Mouse (Mus musculus) myocyte (in vitro differentiated cells): ENCODE measurements around the gene Epha4. TPM values are rescaled to one million over a fixed set of nuclear protein-coding genes. Genes with fewer than 3 reads are reported as not detected.

Experiments used
- H3K27me3 ChIP-seq: one replicate; pipeline ENCODE4 v1.6.1; 2011; ENCODE audit not compliant: control insufficient read depth, insufficient read depth, insufficient read length
- H3K36me3 ChIP-seq: one replicate; pipeline ENCODE4 v1.6.1; 2011; ENCODE audit not compliant: control insufficient read depth, insufficient read depth
- H3K4me2 ChIP-seq: one replicate; pipeline ENCODE4 v1.6.1; 2011; ENCODE audit warnings: low read depth, control low read depth
- H3K4me3 ChIP-seq: one replicate; pipeline ENCODE4 v1.5.1; 2011; ENCODE audit warnings: mild to moderate bottlenecking, control low read depth, moderate library complexity
- H3K79me2 ChIP-seq: one replicate; pipeline ENCODE4 v1.6.1; 2011; ENCODE audit not compliant: control insufficient read depth, insufficient read depth
- H3ac ChIP-seq: one replicate; pipeline ENCODE4 v1.6.1; 2011; ENCODE audit not compliant: control insufficient read depth, insufficient read length
- CEBPB ChIP-seq: IDR thresholded peaks from 2 replicates; pipeline ENCODE4 v1.6.1; 2011; ENCODE audit warnings: mild to moderate bottlenecking, moderate library complexity; ENCODE audit not compliant: poor library complexity, insufficient read depth, severe bottlenecking
- E2F4 ChIP-seq: IDR thresholded peaks from one replicate; pipeline ENCODE4 v1.6.1; 2011; ENCODE audit warnings: mild to moderate bottlenecking, control low read depth, moderate library complexity; ENCODE audit not compliant: insufficient read depth
- MAX ChIP-seq: IDR thresholded peaks from one replicate; pipeline ENCODE4 v1.6.1; 2011; ENCODE audit warnings: low read depth, mild to moderate bottlenecking, control low read depth
- MYOD1 ChIP-seq, 3 experiments: IDR thresholded peaks; one replicate each; pipeline ENCODE4 v1.6.1; 2011; ENCODE audit warnings: control low read depth in 2 of 3, low read depth in 2 of 3, mild to moderate bottlenecking in 2 of 3, moderate library complexity in 1 of 3; ENCODE audit not compliant: insufficient read length in 2 of 3, control insufficient read depth in 1 of 3
- MYOG ChIP-seq, 3 experiments: IDR thresholded peaks; one replicate each; pipeline ENCODE4 v1.6.1; 2011; ENCODE audit warnings: control low read depth in 2 of 3, low read depth in 2 of 3, mild to moderate bottlenecking in 2 of 3; ENCODE audit not compliant: insufficient read length in 2 of 3, control insufficient read depth in 1 of 3, insufficient read depth in 1 of 3
- POLR2A ChIP-seq: IDR thresholded peaks from one replicate; pipeline ENCODE4 v1.6.1; 2011; ENCODE audit warnings: low read depth, mild to moderate bottlenecking, control low read depth, moderate library complexity; ENCODE audit not compliant: insufficient read length
- POLR2AphosphoS2 ChIP-seq: IDR thresholded peaks from one replicate; pipeline ENCODE4 v1.6.1; 2011; ENCODE audit warnings: low read depth, control low read depth; ENCODE audit not compliant: insufficient read length
- REST ChIP-seq: IDR thresholded peaks from one replicate; pipeline ENCODE4 v1.6.1; 2011; ENCODE audit warnings: mild to moderate bottlenecking, control low read depth, moderate library complexity; ENCODE audit not compliant: insufficient read depth, insufficient read length
- SRF ChIP-seq: IDR thresholded peaks from one replicate; pipeline ENCODE4 v1.6.1; 2011; ENCODE audit warnings: low read depth; ENCODE audit not compliant: control insufficient read depth, insufficient read length
- TCF12 ChIP-seq: IDR thresholded peaks from one replicate; pipeline ENCODE4 v1.6.1; 2011; ENCODE audit warnings: mild to moderate bottlenecking, control low read depth; ENCODE audit not compliant: poor library complexity, insufficient read depth, severe bottlenecking
- TCF3 ChIP-seq: IDR thresholded peaks from one replicate; pipeline ENCODE4 v1.6.1; 2011; ENCODE audit warnings: low read depth, control low read depth; ENCODE audit not compliant: insufficient read length
- USF1 ChIP-seq: IDR thresholded peaks from one replicate; pipeline ENCODE4 v1.6.1; 2011; ENCODE audit warnings: low read depth, mild to moderate bottlenecking, control low read depth, moderate library complexity
- polyA plus RNA-seq: library from polyadenylated mRNA; unstranded; fragments of >200 nt; fragmentation: generic; extraction: Trizol; gene quantifications from one replicate; pipeline ENCODE4 v1.2.1, GENCODE M21; 2012; ENCODE audit warnings: missing spikeins

Epha4 gene
- polyA plus RNA-seq, 1 experiment = 0.29 TPM

GRCm38 (mm10) chr1:77438639-77439038 is 76.2 kb downstream of the Epha4 start:
- H3K79me2 ChIP-seq = no peaks in the 10 kb centered on the region
- H3K4me3 ChIP-seq = no peak overlapping the region
- no peaks in the 10 kb centered on the region for H3K27me3 ChIP-seq
- no peaks in the 10 kb centered on the region for H3K36me3 ChIP-seq
- TF ChIP-seq TCF3 (no peak), POLR2AphosphoS2 (no peak), SRF (no peak), MYOD1 (IDR thresholded peaks at IDR 0.05; ENCODE audit: control insufficient read depth in 1 of 3, insufficient read length in 2 of 3, low read depth in 2 of 3) (no peak), E2F4 (no peak), CEBPB (no peak), MAX (no peak), MYOG (IDR thresholded peaks at IDR 0.05; ENCODE audit: control insufficient read depth in 1 of 3, insufficient read depth in 1 of 3, insufficient read length in 2 of 3, low read depth in 2 of 3) (no peak), USF1 (no peak)
- no peak overlapping the region for H3K4me2 ChIP-seq
- no peak overlapping the region for H3ac ChIP-seq

- H3K4me2 ChIP-seq = no peak overlapping the region
- H3K36me3 ChIP-seq = no peaks in the 10 kb centered on the region
- TF ChIP-seq POLR2A (no peak), SRF (no peak), E2F4 (no peak), MYOD1 (IDR thresholded peaks at IDR 0.05; ENCODE audit: control insufficient read depth in 1 of 3, insufficient read length in 2 of 3, low read depth in 2 of 3) (no peak), CEBPB (no peak), REST (no peak), MAX (no peak), MYOG (IDR thresholded peaks at IDR 0.05; ENCODE audit: control insufficient read depth in 1 of 3, insufficient read depth in 1 of 3, insufficient read length in 2 of 3, low read depth in 2 of 3) (no peak), TCF3 (no peak), USF1 (no peak), TCF12 (no peak), POLR2AphosphoS2 (no peak)
- H3K27me3 ChIP-seq = no peaks in the 10 kb centered on the region
- no peak overlapping the region for H3ac ChIP-seq
- no peak overlapping the region for H3K4me3 ChIP-seq
- H3K79me2 ChIP-seq = no peaks in the 10 kb centered on the region
Observed at GRCm38 (mm10) chr1:77437881-77438610, 76.8 kb downstream of the Epha4 start.

GRCm38 (mm10) chr1:77435045-77435444 is 79.8 kb downstream of the Epha4 start:
- H3K4me2 ChIP-seq = no peak overlapping the region
- no peak overlapping the region for H3ac ChIP-seq
- H3K79me2 ChIP-seq = no peaks in the 10 kb centered on the region
- no peaks in the 10 kb centered on the region for H3K27me3 ChIP-seq
- TF ChIP-seq TCF3 = no peak
- no peak for TF ChIP-seq REST
- TF ChIP-seq POLR2A = no peak
- no peak for TF ChIP-seq MYOD1 (IDR thresholded peaks at IDR 0.05; ENCODE audit: control insufficient read depth in 1 of 3, insufficient read length in 2 of 3, low read depth in 2 of 3)
- no peak for TF ChIP-seq CEBPB
- no peak overlapping the region for H3K4me3 ChIP-seq
- no peaks in the 10 kb centered on the region for H3K36me3 ChIP-seq

GRCm38 (mm10) chr1:77433148-77433547 is 81.7 kb downstream of the Epha4 start:
- Histone ChIP-seq H3K36me3 (no peaks in the 10 kb centered on the region), H3K4me2 (no peak overlapping the region), H3K27me3 (no peaks in the 10 kb centered on the region), H3K4me3 (no peak overlapping the region), H3K79me2 (no peaks in the 10 kb centered on the region), H3ac (no peak overlapping the region)
- TF ChIP-seq SRF (no peak), MYOD1 (IDR thresholded peaks at IDR 0.05; ENCODE audit: control insufficient read depth in 1 of 3, insufficient read length in 2 of 3, low read depth in 2 of 3) (no peak), E2F4 (no peak), USF1 (no peak), MAX (no peak), TCF12 (no peak), REST (no peak), TCF3 (no peak), MYOG (IDR thresholded peaks at IDR 0.05; ENCODE audit: control insufficient read depth in 1 of 3, insufficient read depth in 1 of 3, insufficient read length in 2 of 3, low read depth in 2 of 3) (no peak)

GRCm38 (mm10) chr1:77432489-77432888 is 82.4 kb downstream of the Epha4 start:
- Histone ChIP-seq H3ac (no peak overlapping the region), H3K79me2 (no peaks in the 10 kb centered on the region), H3K27me3 (no peaks in the 10 kb centered on the region), H3K4me2 (no peak overlapping the region), H3K36me3 (no peaks in the 10 kb centered on the region), H3K4me3 (no peak overlapping the region)
- TF ChIP-seq CEBPB (no peak), SRF (no peak), MYOD1 (IDR thresholded peaks at IDR 0.05; ENCODE audit: control insufficient read depth in 1 of 3, insufficient read length in 2 of 3, low read depth in 2 of 3) (no peak), POLR2AphosphoS2 (no peak), E2F4 (no peak), REST (no peak), MAX (no peak), MYOG (IDR thresholded peaks at IDR 0.05; ENCODE audit: control insufficient read depth in 1 of 3, insufficient read depth in 1 of 3, insufficient read length in 2 of 3, low read depth in 2 of 3) (no peak), TCF12 (no peak), POLR2A (no peak), USF1 (no peak)
